Mouse (Mus musculus) B cell, adult 2 months (primary cell): ENCODE measurements around the gene Mroh2a.

Source experiments
- DNase-seq, 2 experiments: peaks; one replicate each; pipeline ENCODE4 v3.0.0; 2022

The Mroh2a gene

DNA sequence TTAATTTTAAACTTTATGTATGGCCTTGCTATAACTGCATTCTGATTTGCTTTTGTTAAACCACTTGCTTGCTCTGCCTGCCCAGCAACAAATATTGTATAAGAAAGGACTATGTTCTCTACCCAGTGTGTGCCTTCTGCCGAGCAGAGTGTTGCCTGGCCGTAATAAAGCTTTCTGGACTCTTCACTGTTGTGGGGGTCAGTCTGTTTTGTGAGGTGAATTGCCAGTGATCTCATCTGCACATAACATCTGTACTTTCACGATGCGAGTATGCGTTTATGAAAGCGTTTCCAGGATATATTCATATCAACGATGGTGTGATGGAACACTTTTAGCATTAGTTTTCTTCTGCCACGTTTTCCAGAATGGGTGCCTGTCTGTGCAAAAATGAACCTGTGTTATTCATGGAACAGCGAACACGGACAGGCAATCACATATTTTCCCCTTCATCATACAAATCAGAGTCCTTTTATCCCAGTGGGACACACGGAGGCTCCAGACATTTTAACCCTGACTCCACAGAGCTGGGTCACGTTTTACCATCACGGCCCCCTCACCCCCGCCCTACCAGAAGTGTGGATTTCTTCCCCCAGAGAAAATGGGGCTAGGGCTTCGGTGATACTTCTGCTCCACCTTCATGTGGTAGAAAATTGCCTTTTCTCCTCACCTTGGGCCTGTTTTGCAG lies 53.4 kb downstream of the Mroh2a start:
- no peak for DNase-seq

DNA sequence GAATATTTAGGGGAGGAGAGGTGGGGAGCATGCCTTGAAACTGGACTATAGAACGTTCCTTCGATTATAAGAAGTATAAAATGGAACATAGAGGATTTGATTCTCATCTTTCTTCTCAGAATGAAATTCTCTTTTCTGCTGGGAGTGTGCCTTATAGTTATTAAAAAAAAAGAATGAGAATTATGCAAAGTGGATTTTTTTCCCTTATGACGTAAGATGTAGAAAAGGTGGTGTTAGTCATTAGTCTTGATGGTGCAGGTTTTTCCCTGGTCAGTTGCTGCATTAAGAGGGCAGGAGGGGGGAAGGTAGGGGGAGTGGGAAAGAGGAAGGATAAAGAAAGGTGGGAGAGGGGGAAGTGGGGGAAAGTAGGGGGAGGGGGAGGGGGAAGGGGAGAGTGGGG lies 55.5 kb downstream of the Mroh2a start:
- no peak for DNase-seq

GRCm38 (mm10) chr1:88283376-88284227 lies 56.8 kb downstream of the Mroh2a start:
- DNase-seq = peak in 1 of 2 experiments; percentile 29

DNA sequence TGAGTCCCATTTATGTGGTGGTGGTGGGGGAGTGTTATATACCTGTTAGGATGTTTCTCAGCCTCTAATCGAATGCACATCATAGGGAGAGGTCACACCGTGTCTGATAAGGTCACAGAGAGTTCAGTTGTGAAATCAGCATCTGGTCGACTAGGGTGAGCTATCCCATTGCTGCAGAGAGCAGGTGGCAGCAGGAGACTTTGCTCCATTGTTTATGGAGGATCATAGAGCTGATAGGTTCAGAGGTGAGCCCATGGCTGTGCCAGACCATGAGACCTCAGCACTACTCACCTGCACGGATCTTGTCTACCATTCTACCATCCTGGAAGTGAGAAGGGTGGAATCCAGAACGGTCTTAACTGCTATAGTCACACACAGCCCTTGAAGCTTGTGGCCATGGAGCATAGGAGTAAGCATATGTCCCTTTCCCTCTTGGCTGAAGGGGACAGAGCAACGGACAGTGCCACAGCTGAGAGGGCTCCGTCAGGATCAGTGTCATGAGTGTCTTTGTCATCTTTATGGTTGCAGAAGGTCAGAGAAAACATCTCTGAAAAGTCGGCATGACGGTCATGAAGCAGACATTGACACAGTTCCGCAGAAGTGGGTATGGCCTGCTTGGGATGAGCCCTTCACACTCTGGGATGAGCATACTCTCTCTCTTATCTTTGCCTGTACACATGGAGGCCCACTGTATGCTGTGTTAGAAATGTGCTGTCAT lies 57.6 kb downstream of the Mroh2a start:
- DNase-seq = no peak

GRCm38 (mm10) chr1:88284946-88285320 lies 58.1 kb downstream of the Mroh2a start:
- peak in 1 of 2 experiments; percentile 34 for DNase-seq

- no peak for DNase-seq
Observed at GRCm38 (mm10) chr1:88285652-88286051, 58.9 kb downstream of the Mroh2a start.

DNA sequence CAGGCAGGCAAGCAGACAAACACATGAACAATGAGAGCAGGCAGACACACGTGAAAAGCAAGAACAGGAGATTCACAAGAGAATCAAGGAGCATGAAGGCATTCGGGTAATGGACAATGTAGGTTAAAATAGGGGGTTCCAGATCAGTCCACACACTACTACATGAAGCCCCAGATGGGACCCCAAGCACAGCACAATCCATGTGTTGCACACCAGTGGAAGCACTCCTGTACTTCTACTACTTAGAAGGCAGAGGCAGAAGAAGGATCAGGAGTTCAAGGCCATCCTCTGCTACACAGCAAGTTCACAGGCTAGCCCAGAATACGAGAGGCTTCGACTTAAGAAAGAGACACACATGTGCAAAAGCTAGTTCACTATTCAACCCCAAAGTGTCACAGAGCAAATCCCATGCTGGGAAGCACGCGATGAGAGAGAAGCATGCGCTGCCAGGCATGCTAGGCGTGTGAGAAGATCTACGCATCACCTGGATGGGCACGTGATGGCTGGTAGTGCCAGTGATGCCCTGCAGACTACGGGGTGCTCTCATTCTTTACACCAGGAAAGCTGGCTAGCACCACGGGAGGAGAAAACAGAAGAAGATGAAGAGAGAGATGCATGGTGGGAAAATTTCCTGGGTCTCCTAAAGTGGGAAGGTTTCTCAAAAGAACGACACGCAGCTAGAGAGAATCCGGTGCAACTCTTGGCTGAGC lies 59.5 kb downstream of the Mroh2a start:
- DNase-seq = no peak

- DNase-seq = no peak
Observed at GRCm38 (mm10) chr1:88286887-88287696, 60.3 kb downstream of the Mroh2a start.

DNA sequence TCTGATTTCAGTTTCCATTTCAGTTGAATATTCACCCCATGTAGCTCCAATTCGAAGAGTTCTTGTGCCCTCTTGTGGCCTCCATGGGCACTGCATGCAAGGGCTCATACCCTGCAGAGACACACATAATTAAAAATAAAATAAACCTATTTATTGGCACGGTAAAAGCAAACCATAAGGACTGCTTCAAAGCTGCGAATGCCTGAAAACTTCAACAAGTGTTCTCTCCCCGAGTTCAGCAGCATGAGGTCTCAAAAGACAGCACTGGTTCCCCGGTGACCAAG lies 60.9 kb downstream of the Mroh2a start:
- DNase-seq = peak; percentile 76 to 78

- DNase-seq = no peak
Observed at GRCm38 (mm10) chr1:88288056-88288788, 61.4 kb downstream of the Mroh2a start.

- DNase-seq = no peak
Observed at GRCm38 (mm10) chr1:88288789-88289127, 62.0 kb downstream of the Mroh2a start.

GRCm38 (mm10) chr1:88289152-88289551 lies 62.4 kb downstream of the Mroh2a start:
- DNase-seq = no peak

GRCm38 (mm10) chr1:88289917-88290316 lies 63.1 kb downstream of the Mroh2a start:
- DNase-seq = peak; percentile 65 to 71

GRCm38 (mm10) chr1:88290511-88290910 lies 63.7 kb downstream of the Mroh2a start:
- DNase-seq = no peak

- no peak for DNase-seq
Observed at GRCm38 (mm10) chr1:88291409-88292005, 64.7 kb downstream of the Mroh2a start.

- no peak for DNase-seq
Observed at GRCm38 (mm10) chr1:88292057-88292456, 65.3 kb downstream of the Mroh2a start.

DNA sequence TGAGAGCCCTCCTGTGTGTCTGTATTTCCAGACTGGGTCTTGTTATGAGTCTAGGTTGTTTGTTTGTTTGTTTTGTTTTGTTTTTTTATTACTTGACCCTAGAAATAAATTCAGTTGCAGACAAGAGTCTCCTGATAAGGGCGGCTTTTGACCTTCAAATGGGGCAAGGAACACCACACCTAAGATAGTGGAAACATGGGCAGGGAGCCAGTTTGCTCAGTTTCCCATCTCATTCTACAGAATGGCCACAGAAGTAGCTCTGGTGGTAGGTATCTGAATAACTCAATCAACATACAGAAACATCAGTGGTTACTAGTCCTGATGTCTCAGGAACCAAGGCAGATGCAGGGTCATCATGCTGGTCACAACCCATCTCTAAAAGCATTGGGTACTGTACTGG lies 67.9 kb downstream of the Mroh2a start:
- DNase-seq = no peak

DNA sequence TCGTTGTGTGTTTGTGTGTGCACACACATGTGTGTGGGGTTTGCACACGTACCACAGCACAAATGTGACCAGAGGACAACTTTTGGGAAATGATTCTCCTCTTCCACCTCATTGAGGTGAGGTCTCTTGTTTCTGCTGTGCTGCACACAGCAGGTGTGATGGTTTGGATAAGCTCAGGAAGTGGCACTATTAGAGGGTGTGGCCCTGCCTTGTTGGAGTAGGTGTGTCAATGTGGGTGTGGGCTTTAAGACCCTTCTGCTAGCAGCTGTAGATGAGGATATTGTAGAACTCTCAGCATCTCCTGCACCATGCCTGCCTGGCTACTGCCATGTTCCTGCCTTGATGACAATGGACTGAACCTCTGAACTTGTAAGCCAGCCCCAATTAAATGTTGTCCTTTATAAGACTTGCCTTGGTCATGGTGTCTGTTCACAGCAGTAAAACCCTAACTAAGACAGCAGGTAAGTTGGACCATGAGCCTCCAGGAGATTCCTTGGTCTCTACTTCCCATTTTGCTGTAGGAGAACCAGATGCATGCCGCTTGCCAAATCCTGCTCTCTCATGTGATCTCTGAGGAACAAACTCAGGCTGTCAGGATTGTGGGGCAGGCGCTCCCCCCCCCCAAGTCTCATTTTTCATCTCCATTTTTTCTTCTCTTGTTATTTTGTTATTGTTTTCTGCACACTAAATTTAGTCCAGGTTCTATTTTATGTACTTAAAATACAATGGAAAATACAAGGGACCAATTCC lies 69.6 kb downstream of the Mroh2a start:
- DNase-seq = no peak

- DNase-seq = no peak
Observed at GRCm38 (mm10) chr1:88297480-88298258, 70.9 kb downstream of the Mroh2a start.
